Mouse (Mus musculus) embryonic facial prominence, embryonic 15.5 days (tissue): ENCODE results near the gene Ddx10. TPM values are rescaled to one million over a fixed set of nuclear protein-coding genes. Genes with fewer than 3 reads are reported as not detected.

Experiments used
- ATAC-seq: fragments of 200-750 bp; cut with Nextera tagmentation; 2 replicates; pipeline ENCODE4 v1.8.0; 2017; ENCODE audit warnings: low read depth, moderate TSS enrichment; ENCODE audit not compliant: insufficient number of reproducible peaks, low FRiP score, low TSS enrichment
- H3K27ac ChIP-seq: fragments of 300-500 bp; sonication (generic); replicated peaks from 2 replicates; pipeline ENCODE4 v1.5.1; 2015; ENCODE audit warnings: mild to moderate bottlenecking, inconsistent platforms
- H3K27me3 ChIP-seq: fragments of 300-500 bp; sonication (generic); 2 replicates; pipeline ENCODE4 v1.6.1; 2015; ENCODE audit warnings: inconsistent platforms
- H3K36me3 ChIP-seq: fragments of 300-500 bp; sonication (generic); 2 replicates; pipeline ENCODE4 v1.6.1; 2015; ENCODE audit warnings: mild to moderate bottlenecking, inconsistent platforms
- H3K4me1 ChIP-seq: fragments of 300-500 bp; sonication (generic); 2 replicates; pipeline ENCODE4 v1.6.1; 2015; ENCODE audit warnings: inconsistent platforms
- H3K4me2 ChIP-seq: fragments of 300-500 bp; sonication (generic); replicated peaks from 2 replicates; pipeline ENCODE4 v1.6.1; 2015; ENCODE audit warnings: mild to moderate bottlenecking, inconsistent platforms
- H3K4me3 ChIP-seq: fragments of 300-500 bp; sonication (generic); replicated peaks from 2 replicates; pipeline ENCODE4 v1.5.1; 2015; ENCODE audit warnings: mild to moderate bottlenecking, inconsistent platforms
- H3K9ac ChIP-seq: fragments of 300-500 bp; sonication (generic); 2 replicates; pipeline ENCODE4 v1.6.1; 2015; ENCODE audit warnings: inconsistent platforms
- H3K9me3 ChIP-seq: fragments of 300-500 bp; sonication (generic); replicated peaks from 2 replicates; pipeline ENCODE4 v1.6.1; 2016; ENCODE audit warnings: inconsistent platforms
- WGBS: fragments of 180-500 bp; shearing (Covaris S2); methylation state at CpG from one replicate; pipeline ENCODE4 v1.1.7; 2015; 5-methylcytosine and 5-hydroxymethylcytosine counted together
- polyA plus RNA-seq: library from polyadenylated mRNA; unstranded; fragments of >200 nt; fragmentation: Nextera tagmentation; extraction: Ambion mirVana; gene quantifications from 2 replicates; pipeline ENCODE4 v1.2.1, GENCODE M21; 2015

Ddx10 gene
- polyA plus RNA-seq, 1 experiment from 2014 or later: 23.4 TPM

- no peak for ATAC-seq
Observed at GRCm38 (mm10) chr9:53268036-53268435, 20.2 kb upstream of the Ddx10 start.

GRCm38 (mm10) chr9:53265589-53265988, 17.7 kb upstream of the Ddx10 start:
- Histone ChIP-seq H3K9me3 (no peaks in the 10 kb centered on the region), H3K4me3 (no peak overlapping the region), H3K9ac (no peak overlapping the region), H3K27me3 (no peaks in the 10 kb centered on the region), H3K4me2 (no peak overlapping the region), H3K27ac (no peak overlapping the region), H3K4me1 (peaks cover 7% of the 10 kb centered on the region; the same call in 1 of the 2 replicates), H3K36me3 (no peaks in the 10 kb centered on the region)
- WGBS: 66% methylated on average over 2 of the region's 2 CpGs
- no peak for ATAC-seq

More at GRCm38 (mm10) chr9:53268036-53268435, 20.2 kb upstream of the Ddx10 start:
- H3K4me3 ChIP-seq: no peak overlapping the region
- peaks cover 7% of the 10 kb centered on the region; the same call in 1 of the 2 replicates for H3K4me1 ChIP-seq
- no peak overlapping the region for H3K9ac ChIP-seq
- H3K27me3 ChIP-seq: no peaks in the 10 kb centered on the region
- no peaks in the 10 kb centered on the region for H3K36me3 ChIP-seq
- no peaks in the 10 kb centered on the region for H3K9me3 ChIP-seq
- 56% methylated on average over 5 of the region's 5 CpGs for WGBS
- H3K4me2 ChIP-seq: no peak overlapping the region
- no peak overlapping the region for H3K27ac ChIP-seq

GRCm38 (mm10) chr9:53264387-53264786, 16.5 kb upstream of the Ddx10 start:
- no peak overlapping the region for H3K9ac ChIP-seq
- H3K27ac ChIP-seq: no peak overlapping the region
- H3K9me3 ChIP-seq: no peaks in the 10 kb centered on the region
- no peaks in the 10 kb centered on the region for H3K27me3 ChIP-seq
- no peak for ATAC-seq
- H3K4me2 ChIP-seq: no peak overlapping the region
- H3K4me1 ChIP-seq: peaks cover 5% of the 10 kb centered on the region; the same call in 1 of the 2 replicates
- H3K36me3 ChIP-seq: no peaks in the 10 kb centered on the region
- H3K4me3 ChIP-seq: no peak overlapping the region
- WGBS: 54% methylated on average over 4 of the region's 4 CpGs

- ATAC-seq: no peak
- Histone ChIP-seq H3K4me2 (no peak overlapping the region), H3K9me3 (no peaks in the 10 kb centered on the region), H3K27me3 (no peaks in the 10 kb centered on the region), H3K4me3 (no peak overlapping the region), H3K36me3 (no peaks in the 10 kb centered on the region), H3K9ac (no peak overlapping the region), H3K4me1 (peaks cover 9% of the 10 kb centered on the region), H3K27ac (peak overlapping the region; percentile 65)
- WGBS: 27% methylated on average over 6 of the region's 6 CpGs
Observed at GRCm38 (mm10) chr9:53258199-53258598, 10.3 kb upstream of the Ddx10 start.

- Histone ChIP-seq H3K4me1 (peaks cover 9% of the 10 kb centered on the region), H3K4me2 (no peak overlapping the region), H3K27ac (peak overlapping the region; percentile 65), H3K36me3 (no peaks in the 10 kb centered on the region), H3K4me3 (no peak overlapping the region), H3K9me3 (no peaks in the 10 kb centered on the region), H3K27me3 (no peaks in the 10 kb centered on the region), H3K9ac (no peak overlapping the region)
- WGBS: 17% methylated on average over 3 of the region's 3 CpGs
- peak; percentile 65; the same call in 1 of the 2 replicates for ATAC-seq
Observed at GRCm38 (mm10) chr9:53257772-53258171, 9.9 kb upstream of the Ddx10 start.

- Histone ChIP-seq H3K4me1 (peaks cover 9% of the 10 kb centered on the region), H3K9me3 (no peaks in the 10 kb centered on the region), H3K36me3 (no peaks in the 10 kb centered on the region), H3K4me2 (no peak overlapping the region), H3K27ac (no peak overlapping the region), H3K9ac (no peak overlapping the region), H3K4me3 (no peak overlapping the region), H3K27me3 (no peaks in the 10 kb centered on the region)
- 70% methylated on average over 4 of the region's 4 CpGs for WGBS
- ATAC-seq: no peak
Observed at GRCm38 (mm10) chr9:53256690-53257305, 8.9 kb upstream of the Ddx10 start.

GRCm38 (mm10) chr9:53254368-53254767, 6.5 kb upstream of the Ddx10 start:
- Histone ChIP-seq H3K27ac (no peak overlapping the region), H3K4me3 (no peak overlapping the region), H3K27me3 (no peaks in the 10 kb centered on the region), H3K9me3 (no peaks in the 10 kb centered on the region), H3K4me2 (no peak overlapping the region), H3K36me3 (no peaks in the 10 kb centered on the region), H3K4me1 (peaks cover 9% of the 10 kb centered on the region), H3K9ac (no peak overlapping the region)
- no peak for ATAC-seq
- WGBS: 7% methylated on average over 4 of the region's 4 CpGs

GRCm38 (mm10) chr9:53247516-53247915, 337 bp downstream of the Ddx10 start:
- H3K27me3 ChIP-seq: no peaks in the 10 kb centered on the region
- no peak overlapping the region for H3K27ac ChIP-seq
- H3K9me3 ChIP-seq: no peaks in the 10 kb centered on the region
- peak overlapping the region; percentile 92 for H3K4me2 ChIP-seq
- peak overlapping the region; percentile 88 for H3K4me3 ChIP-seq
- ATAC-seq: peak; percentile 45
- no peaks in the 10 kb centered on the region for H3K36me3 ChIP-seq
- H3K9ac ChIP-seq: peak overlapping the region; percentile 68
- under 1% methylated on average over 23 of the region's 23 CpGs for WGBS
- H3K4me1 ChIP-seq: peaks cover 9% of the 10 kb centered on the region

- no peak for ATAC-seq
Observed at GRCm38 (mm10) chr9:53218181-53218580, 29.7 kb downstream of the Ddx10 start.

GRCm38 (mm10) chr9:53208283-53208682, 39.6 kb downstream of the Ddx10 start:
- Histone ChIP-seq H3K9me3 (no peaks in the 10 kb centered on the region), H3K4me2 (no peak overlapping the region), H3K4me3 (no peak overlapping the region), H3K9ac (no peak overlapping the region), H3K4me1 (no peaks in the 10 kb centered on the region), H3K27ac (no peak overlapping the region), H3K36me3 (peaks cover 5% of the 10 kb centered on the region; the same call in 1 of the 2 replicates), H3K27me3 (no peaks in the 10 kb centered on the region)
- 52% methylated on average over 4 of the region's 4 CpGs for WGBS
- ATAC-seq: no peak

More at GRCm38 (mm10) chr9:53218181-53218580, 29.7 kb downstream of the Ddx10 start:
- Histone ChIP-seq H3K9me3 (no peaks in the 10 kb centered on the region), H3K9ac (no peak overlapping the region), H3K4me3 (no peak overlapping the region), H3K36me3 (peaks cover 2% of the 10 kb centered on the region; the same call in 1 of the 2 replicates), H3K27me3 (no peaks in the 10 kb centered on the region), H3K4me2 (no peak overlapping the region), H3K27ac (no peak overlapping the region), H3K4me1 (no peaks in the 10 kb centered on the region)
- 43% methylated on average over 2 of the region's 2 CpGs for WGBS

GRCm38 (mm10) chr9:53174590-53174989, 73.3 kb downstream of the Ddx10 start:
- Histone ChIP-seq H3K4me1 (0 out of 2 replicates have a peak, but pooled peaks cover 5% of the 10 kb centered on the region), H3K4me2 (no peak overlapping the region), H3K27me3 (no peaks in the 10 kb centered on the region), H3K27ac (no peak overlapping the region), H3K4me3 (no peak overlapping the region), H3K9me3 (no peaks in the 10 kb centered on the region), H3K36me3 (no peaks in the 10 kb centered on the region), H3K9ac (no peak overlapping the region)
- no peak for ATAC-seq
- WGBS: 93% methylated on average over 2 of the region's 2 CpGs

GRCm38 (mm10) chr9:53173258-53173657, 74.6 kb downstream of the Ddx10 start:
- Histone ChIP-seq H3K4me3 (no peak overlapping the region), H3K36me3 (no peaks in the 10 kb centered on the region), H3K9ac (no peak overlapping the region), H3K27me3 (no peaks in the 10 kb centered on the region), H3K27ac (no peak overlapping the region), H3K4me1 (no peaks in the 10 kb centered on the region), H3K4me2 (no peak overlapping the region), H3K9me3 (no peaks in the 10 kb centered on the region)
- ATAC-seq: no peak
- 51% methylated on average over 2 of the region's 2 CpGs for WGBS
